Mouse (Mus musculus) kidney, postnatal 0 days (tissue): ENCODE results near the gene Gstp3. TPM values are rescaled to one million over a fixed set of nuclear protein-coding genes. Genes with fewer than 3 reads are reported as not detected.

ENCODE experiments used
- ATAC-seq: fragments of 200-750 bp; cut with Nextera tagmentation; replicated peaks from 2 replicates; pipeline ENCODE4 v1.8.0; 2017; ENCODE audit warnings: low read depth, moderate number of reproducible peaks, moderate TSS enrichment, moderate library complexity; ENCODE audit not compliant: low FRiP score
- DNase-seq: peaks from one replicate; pipeline ENCODE4 v3.0.0-alpha.2; 2016; ENCODE audit warnings: low spot score
- H3K27ac ChIP-seq: fragments of 300-500 bp; sonication (generic); 2 replicates; pipeline ENCODE4 v1.5.1; 2014; ENCODE audit warnings: mild to moderate bottlenecking
- H3K27me3 ChIP-seq: fragments of 300-500 bp; sonication (generic); 2 replicates; pipeline ENCODE4 v1.6.1; 2014; ENCODE audit warnings: low read length, mixed read lengths; ENCODE audit not compliant: insufficient read depth
- H3K36me3 ChIP-seq: fragments of 300-500 bp; sonication (generic); 2 replicates; pipeline ENCODE4 v1.6.1; 2014; ENCODE audit warnings: low read length, mixed read lengths; ENCODE audit not compliant: insufficient read depth
- H3K4me1 ChIP-seq: fragments of 300-500 bp; sonication (generic); replicated peaks from 2 replicates; pipeline ENCODE4 v1.6.1; 2014; ENCODE audit warnings: antibody characterized with exemption, low read length, mixed read lengths; ENCODE audit not compliant: insufficient read depth
- H3K4me2 ChIP-seq: fragments of 300-500 bp; sonication (generic); 2 replicates; pipeline ENCODE4 v1.6.1; 2014; ENCODE audit warnings: mild to moderate bottlenecking, low read length, moderate library complexity, mixed read lengths
- H3K4me3 ChIP-seq: fragments of 300-500 bp; sonication (generic); replicated peaks from 2 replicates; pipeline ENCODE4 v1.5.1; 2014; ENCODE audit warnings: low read depth, low read length
- H3K9ac ChIP-seq: fragments of 300-500 bp; sonication (generic); 2 replicates; pipeline ENCODE4 v1.6.1; 2014; ENCODE audit warnings: low read depth, low read length
- H3K9me3 ChIP-seq: fragments of 300-500 bp; sonication (generic); replicated peaks from 2 replicates; pipeline ENCODE4 v1.6.1; 2016; ENCODE audit warnings: low read length, inconsistent platforms, mixed read lengths
- CTCF ChIP-seq: IDR thresholded peaks from 2 replicates; pipeline ENCODE4 v1.5.1; 2016; ENCODE audit warnings: antibody characterized with exemption, low read depth, mild to moderate bottlenecking, moderate library complexity
- WGBS: fragments of 180-500 bp; shearing (Covaris S2); extraction: QIAGEN DNeasy Blood & Tissue Kit; methylation state at CpG from one replicate; pipeline ENCODE4 v1.1.7; 2014; 5-methylcytosine and 5-hydroxymethylcytosine counted together
- polyA plus RNA-seq: library from polyadenylated mRNA; unstranded; fragments of >200 nt; fragmentation: Nextera tagmentation; extraction: Ambion mirVana; gene quantifications from 2 replicates; pipeline ENCODE4 v1.2.1, GENCODE M21; 2015

Gene Gstp3
- polyA plus RNA-seq, 1 experiment from 2014 or later = not detected

DNA sequence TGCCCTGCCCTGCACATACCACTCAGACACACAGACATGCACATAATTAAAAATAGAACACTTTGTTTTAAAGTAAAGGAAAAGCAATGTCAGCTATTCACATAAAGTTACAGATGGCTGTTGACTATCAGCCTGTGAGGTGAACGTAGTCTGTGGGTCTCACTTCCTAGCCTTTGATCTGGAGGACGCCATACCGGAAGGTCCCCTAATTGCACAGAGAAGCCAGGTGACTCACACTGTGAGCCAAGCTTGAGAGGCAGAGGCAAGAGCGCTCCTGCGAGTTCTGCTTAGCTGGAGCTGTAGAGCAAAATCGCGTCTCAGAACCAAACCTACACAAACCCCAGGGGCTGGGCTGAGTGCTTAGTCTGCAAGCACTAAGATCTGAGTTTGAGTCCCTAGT, 34.4 kb upstream of the Gstp3 start:
- Histone ChIP-seq H3K27ac (no peak overlapping the region), H3K4me2 (no peak overlapping the region), H3K4me1 (peaks cover 7% of the 10 kb centered on the region; the same call in 1 of the 2 replicates), H3K4me3 (no peak overlapping the region), H3K36me3 (no peaks in the 10 kb centered on the region), H3K27me3 (no peaks in the 10 kb centered on the region), H3K9me3 (no peaks in the 10 kb centered on the region), H3K9ac (no peak overlapping the region)
- ATAC-seq (no peak), DNase-seq (no peak)
- no peak for TF ChIP-seq CTCF
- WGBS = 53% methylated on average over 7 of the region's 7 CpGs

DNA sequence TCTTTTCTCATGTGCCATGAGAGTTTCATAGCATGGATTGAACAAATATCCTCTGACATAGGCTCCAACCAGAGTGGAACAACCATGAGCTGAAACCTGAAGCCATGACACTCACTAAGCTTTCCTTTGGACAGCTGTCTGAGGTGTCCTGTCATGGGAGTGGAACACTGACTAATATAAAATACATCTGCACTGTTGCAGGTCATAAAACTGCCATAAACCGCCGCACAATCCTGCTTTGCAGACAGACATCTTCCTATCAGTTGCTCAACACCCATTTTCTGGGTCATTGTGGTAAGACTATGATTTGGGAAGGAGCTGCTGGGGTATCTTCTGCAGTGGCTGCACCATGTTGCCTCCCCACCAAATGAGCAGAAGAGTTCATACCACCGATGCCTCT, 33.4 kb upstream of the Gstp3 start:
- H3K9me3 ChIP-seq = no peaks in the 10 kb centered on the region
- H3K36me3 ChIP-seq = no peaks in the 10 kb centered on the region
- WGBS = 34% methylated on average over 3 of the region's 3 CpGs
- no peak for ATAC-seq
- no peak for TF ChIP-seq CTCF
- H3K27me3 ChIP-seq = no peaks in the 10 kb centered on the region
- no peak overlapping the region for H3K27ac ChIP-seq
- H3K4me3 ChIP-seq = no peak overlapping the region
- peaks cover 5% of the 10 kb centered on the region; the same call in 1 of the 2 replicates for H3K4me1 ChIP-seq
- H3K4me2 ChIP-seq = no peak overlapping the region
- no peak for DNase-seq
- H3K9ac ChIP-seq = no peak overlapping the region

DNA sequence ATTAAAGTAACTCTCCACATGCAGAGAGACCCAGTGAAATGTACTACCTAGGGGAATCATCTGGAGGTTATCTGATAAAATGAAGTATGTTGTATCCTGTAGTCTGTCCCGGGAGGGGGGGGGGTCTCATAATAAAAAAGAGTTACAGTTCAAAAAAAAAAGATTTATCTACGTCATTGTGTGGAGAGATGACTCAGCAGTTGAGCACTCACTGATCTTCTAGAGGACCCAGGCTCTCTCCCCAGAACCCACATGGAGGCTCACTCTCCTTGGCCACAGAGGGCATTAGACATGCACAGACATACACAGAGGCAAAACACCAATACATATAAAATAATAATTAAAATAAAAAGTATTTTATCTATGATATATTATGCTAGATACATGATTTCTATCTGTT, 32.0 kb upstream of the Gstp3 start:
- ATAC-seq = no peak
- 55% methylated on average over 2 of the region's 2 CpGs for WGBS

DNA sequence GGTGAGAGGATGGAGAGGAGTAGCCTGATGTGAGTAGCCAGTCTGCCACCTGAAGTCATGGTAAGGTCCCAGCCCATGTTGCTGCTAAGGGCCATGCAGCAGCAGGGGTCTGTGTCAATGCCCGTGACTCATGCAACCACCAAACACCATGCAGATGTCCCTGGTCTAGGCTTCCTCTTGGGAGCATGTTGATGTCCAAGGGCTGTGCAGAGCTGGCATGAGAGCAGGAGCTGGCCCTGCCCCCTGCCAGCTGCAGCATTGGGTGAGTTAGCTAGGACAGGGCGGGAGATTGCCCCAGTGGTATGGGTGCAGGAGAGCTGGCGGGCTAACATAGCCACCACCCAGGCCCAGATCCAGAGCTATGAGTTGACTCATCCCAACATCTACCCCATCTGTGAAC, 31.1 kb upstream of the Gstp3 start:
- 92% methylated on average over 3 of the region's 3 CpGs for WGBS
- no peak overlapping the region for H3K27ac ChIP-seq
- no peak overlapping the region for H3K9ac ChIP-seq
- H3K9me3 ChIP-seq = no peaks in the 10 kb centered on the region
- no peak for TF ChIP-seq CTCF
- no peak overlapping the region for H3K4me3 ChIP-seq
- no peaks in the 10 kb centered on the region for H3K27me3 ChIP-seq
- DNase-seq (no peak), ATAC-seq (no peak)
- H3K4me2 ChIP-seq = no peak overlapping the region
- no peaks in the 10 kb centered on the region for H3K36me3 ChIP-seq
- H3K4me1 ChIP-seq = no peaks in the 10 kb centered on the region

More for the DNA sequence above, 32.0 kb upstream of the Gstp3 start:
- Histone ChIP-seq H3K27me3 (no peaks in the 10 kb centered on the region), H3K36me3 (no peaks in the 10 kb centered on the region), H3K9me3 (no peaks in the 10 kb centered on the region), H3K4me2 (no peak overlapping the region), H3K4me3 (no peak overlapping the region), H3K4me1 (no peaks in the 10 kb centered on the region), H3K27ac (no peak overlapping the region), H3K9ac (no peak overlapping the region)
- no peak for DNase-seq
- TF ChIP-seq CTCF = no peak

DNA sequence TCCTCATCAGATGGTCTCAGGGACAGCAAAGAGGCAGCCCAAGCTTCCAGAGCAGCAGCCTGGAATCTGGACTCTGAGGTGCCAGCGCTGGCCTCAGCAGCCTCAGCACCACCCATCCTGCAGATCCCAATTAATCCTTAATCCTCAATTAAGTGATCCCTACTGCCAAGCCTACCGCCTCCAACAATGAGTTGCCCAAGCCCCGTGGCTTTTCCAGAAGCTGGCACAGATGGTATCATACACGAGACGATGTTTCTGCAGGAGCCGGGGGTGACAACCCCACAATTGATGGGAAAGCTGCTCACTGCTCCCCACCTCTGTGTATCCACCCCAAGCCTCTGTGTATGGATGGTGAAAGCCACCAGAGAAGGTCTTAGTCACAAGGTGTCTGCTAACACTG, 29.8 kb upstream of the Gstp3 start:
- ATAC-seq = no peak
- H3K4me2 ChIP-seq = no peak overlapping the region
- no peak for DNase-seq
- no peaks in the 10 kb centered on the region for H3K9me3 ChIP-seq
- H3K27ac ChIP-seq = no peak overlapping the region
- TF ChIP-seq CTCF = no peak
- H3K4me3 ChIP-seq = no peak overlapping the region
- H3K27me3 ChIP-seq = no peaks in the 10 kb centered on the region
- 74% methylated on average over 6 of the region's 6 CpGs for WGBS
- H3K9ac ChIP-seq = no peak overlapping the region
- no peaks in the 10 kb centered on the region for H3K4me1 ChIP-seq
- H3K36me3 ChIP-seq = no peaks in the 10 kb centered on the region

DNA sequence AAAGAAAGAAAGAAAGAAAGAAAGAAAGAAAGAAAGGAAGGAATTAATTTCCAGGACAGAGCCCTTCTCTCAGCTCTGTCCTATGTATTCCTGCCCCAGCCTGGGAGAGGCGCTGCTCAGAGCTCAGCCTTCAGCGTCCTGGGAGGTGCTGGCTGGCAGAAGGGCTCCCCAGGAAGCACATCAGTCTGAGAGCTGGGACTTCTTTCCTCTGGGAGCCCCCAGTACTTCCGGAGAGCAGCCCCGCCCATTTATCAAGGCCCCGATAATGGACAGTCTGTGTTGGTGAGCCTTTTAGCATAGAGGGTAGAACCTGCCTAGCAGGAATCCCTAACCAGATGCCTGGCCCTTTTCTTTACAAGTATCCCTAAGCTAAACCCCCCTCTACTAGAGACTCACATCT, 28.8 kb upstream of the Gstp3 start:
- 32% methylated on average over 5 of the region's 5 CpGs for WGBS
- no peaks in the 10 kb centered on the region for H3K27me3 ChIP-seq
- H3K4me1 ChIP-seq = no peaks in the 10 kb centered on the region
- TF ChIP-seq CTCF = no peak
- DNase-seq (no peak), ATAC-seq (no peak)
- H3K27ac ChIP-seq = no peak overlapping the region
- no peak overlapping the region for H3K4me3 ChIP-seq
- no peak overlapping the region for H3K4me2 ChIP-seq
- H3K36me3 ChIP-seq = no peaks in the 10 kb centered on the region
- H3K9ac ChIP-seq = no peak overlapping the region
- no peaks in the 10 kb centered on the region for H3K9me3 ChIP-seq

DNA sequence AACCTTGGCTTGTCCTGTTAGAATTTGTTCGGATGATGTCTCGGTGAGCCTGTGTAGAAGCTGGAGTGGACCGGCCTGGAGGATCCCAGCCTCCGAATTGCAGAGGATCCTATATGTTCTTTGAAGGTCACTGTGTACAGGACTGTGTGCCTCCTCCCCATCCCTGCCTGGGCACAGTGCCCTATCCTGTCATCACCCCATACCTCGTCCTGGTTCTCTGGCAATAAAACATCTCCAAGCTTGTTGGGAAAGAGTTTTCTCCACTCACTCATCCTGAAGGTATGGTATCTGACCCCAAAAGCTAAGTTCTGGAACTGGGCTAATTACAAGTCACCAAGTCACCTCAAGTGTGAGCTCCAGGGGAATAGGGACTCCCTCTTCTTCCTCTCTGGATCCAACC, 27.7 kb upstream of the Gstp3 start:
- no peaks in the 10 kb centered on the region for H3K27me3 ChIP-seq
- DNase-seq (no peak), ATAC-seq (no peak)
- no peak overlapping the region for H3K4me3 ChIP-seq
- H3K36me3 ChIP-seq = no peaks in the 10 kb centered on the region
- no peaks in the 10 kb centered on the region for H3K9me3 ChIP-seq
- H3K9ac ChIP-seq = no peak overlapping the region
- TF ChIP-seq CTCF = no peak
- 82% methylated on average over 5 of the region's 5 CpGs for WGBS
- H3K4me2 ChIP-seq = no peak overlapping the region
- H3K27ac ChIP-seq = no peak overlapping the region
- no peaks in the 10 kb centered on the region for H3K4me1 ChIP-seq
